Mouse (Mus musculus) MEL (cell line): ENCODE measurements at regions not wholly inside any gene's neighbourhood (a gene's known extent, or its start where the extent isn't known, plus 50 kb on each side); places are given as distances from the start of the nearest gene placed in this dataset.
A peak's percentile ranks its signal among the peaks of the same experiment; 100 is the strongest.

Experiments used
- DNase-seq: peaks from one replicate; pipeline ENCODE4 v3.0.0; 2011; ENCODE audit warnings: low read depth, low spot score
- H3K27ac ChIP-seq: 2 replicates; pipeline ENCODE4 v1.5.1; 2012; ENCODE audit warnings: low read depth, mild to moderate bottlenecking, control low read depth, low read length, moderate library complexity; ENCODE audit not compliant: control insufficient read depth
- H3K27me3 ChIP-seq, 2 experiments: fragments of 150-350 bp in 1 of 2; sonication (generic) in 1 of 2; 2 replicates each; pipeline ENCODE4 v1.6.1; 2012; ENCODE audit warnings: low read length in 2 of 2, mild to moderate bottlenecking in 2 of 2, improper control_type of control experiment in 1 of 2, moderate library complexity in 1 of 2; ENCODE audit not compliant: insufficient read depth in 2 of 2, control insufficient read depth in 1 of 2
- H3K36me3 ChIP-seq, 2 experiments: 2 replicates each; pipeline ENCODE4 v1.6.1; 2012 to 2014; ENCODE audit warnings: low read length in 2 of 2, improper control_type of control experiment in 1 of 2, inconsistent platforms in 1 of 2, mild to moderate bottlenecking in 1 of 2; ENCODE audit not compliant: insufficient read depth in 2 of 2, control insufficient read depth in 1 of 2
- H3K4me1 ChIP-seq, 2 experiments: fragments of 150-350 bp in 1 of 2; sonication (generic) in 1 of 2; 2 replicates each; pipeline ENCODE4 v1.6.1; 2012; ENCODE audit warnings: low read length in 2 of 2, improper control_type of control experiment in 1 of 2, mild to moderate bottlenecking in 1 of 2; ENCODE audit not compliant: insufficient read depth in 2 of 2, control insufficient read depth in 1 of 2
- H3K4me3 ChIP-seq, 2 experiments: fragments of 150-350 bp in 1 of 2; sonication (generic) in 1 of 2; 2 replicates each; pipeline ENCODE4 v1.5.1; 2012; ENCODE audit warnings: low read depth in 2 of 2, low read length in 2 of 2, mild to moderate bottlenecking in 2 of 2, moderate library complexity in 2 of 2, control low read depth in 1 of 2, improper control_type of control experiment in 1 of 2; ENCODE audit not compliant: control insufficient read depth in 1 of 2, insufficient read depth in 1 of 2
- H3K79me2 ChIP-seq: 2 replicates; pipeline ENCODE4 v1.6.1; 2012; ENCODE audit warnings: mild to moderate bottlenecking, low read length, moderate library complexity; ENCODE audit not compliant: control insufficient read depth, poor library complexity, insufficient read depth
- H3K9ac ChIP-seq: 2 replicates; pipeline ENCODE4 v1.6.1; 2012; ENCODE audit warnings: low read depth, mild to moderate bottlenecking, control low read depth, low read length, moderate library complexity; ENCODE audit not compliant: control insufficient read depth, poor library complexity, severe bottlenecking
- H3K9me3 ChIP-seq: fragments of 150-350 bp; sonication (generic); replicated peaks from 2 replicates; pipeline ENCODE4 v1.6.1; 2012; ENCODE audit warnings: mild to moderate bottlenecking, low read length, improper control_type of control experiment, moderate library complexity; ENCODE audit not compliant: insufficient read depth
- BHLHE40 ChIP-seq: IDR thresholded peaks from 2 replicates; pipeline ENCODE4 v1.6.1; 2012; ENCODE audit warnings: low read depth, mild to moderate bottlenecking, inconsistent platforms, low read length, improper control_type of control experiment, borderline replicate concordance
- CHD1 ChIP-seq: IDR thresholded peaks from 2 replicates; pipeline ENCODE4 v1.6.1; 2012; ENCODE audit warnings: low read depth, mild to moderate bottlenecking, inconsistent platforms, low read length, improper control_type of control experiment
- CTCF ChIP-seq, 3 experiments: IDR thresholded peaks in 2 of 3; conservative IDR thresholded peaks in 1 of 3; 2 replicates each; pipeline ENCODE4 v1.5.1; 2011 to 2012; ENCODE audit warnings: low read length in 3 of 3, low read depth in 2 of 3, mild to moderate bottlenecking in 2 of 3, improper control_type of control experiment in 1 of 3, inconsistent platforms in 1 of 3, mixed read lengths in 1 of 3, moderate library complexity in 1 of 3; ENCODE audit not compliant: control insufficient read depth in 1 of 3, insufficient read depth in 1 of 3, poor library complexity in 1 of 3, severe bottlenecking in 1 of 3
- MAX ChIP-seq: IDR thresholded peaks from 2 replicates; pipeline ENCODE4 v1.6.1; 2011; ENCODE audit warnings: low read length, improper control_type of control experiment
- MEF2A ChIP-seq: IDR thresholded peaks from 2 replicates; pipeline ENCODE4 v1.6.1; 2014; ENCODE audit warnings: low read depth, mild to moderate bottlenecking, inconsistent platforms, low read length, improper control_type of control experiment; ENCODE audit not compliant: poor library complexity, insufficient replicate concordance, severe bottlenecking; ENCODE audit errors: extremely low read depth
- MXI1 ChIP-seq: IDR thresholded peaks from 2 replicates; pipeline ENCODE4 v1.6.1; 2011; ENCODE audit warnings: mild to moderate bottlenecking, low read depth, low read length, improper control_type of control experiment
- NRF1 ChIP-seq: IDR thresholded peaks from 2 replicates; pipeline ENCODE4 v1.6.1; 2014; ENCODE audit warnings: low read depth, mild to moderate bottlenecking, inconsistent platforms, low read length, improper control_type of control experiment, moderate library complexity; ENCODE audit not compliant: poor library complexity, insufficient read depth, severe bottlenecking
- POLR2AphosphoS5 ChIP-seq: IDR thresholded peaks from 2 replicates; pipeline ENCODE4 v1.6.1; 2012; ENCODE audit warnings: low read depth, borderline replicate concordance, mild to moderate bottlenecking, inconsistent platforms, low read length, moderate library complexity, mixed read lengths
- RCOR1 ChIP-seq: IDR thresholded peaks from 2 replicates; pipeline ENCODE4 v1.6.1; 2012; ENCODE audit warnings: low read depth, mild to moderate bottlenecking, inconsistent platforms, low read length, improper control_type of control experiment
- SMC3 ChIP-seq: IDR thresholded peaks from 2 replicates; pipeline ENCODE4 v1.6.1; 2011; ENCODE audit warnings: low read depth, low read length, improper control_type of control experiment
- TAL1 ChIP-seq: IDR thresholded peaks from 2 replicates; pipeline ENCODE4 v1.6.1; 2012; ENCODE audit warnings: mild to moderate bottlenecking, inconsistent platforms, low read length, moderate library complexity, mixed read lengths
- TBP ChIP-seq: IDR thresholded peaks from 2 replicates; pipeline ENCODE4 v1.8.0; 2011; ENCODE audit warnings: low read depth, low read length, improper control_type of control experiment
- ZC3H11A ChIP-seq: IDR thresholded peaks from 2 replicates; pipeline ENCODE4 v1.6.1; 2012; ENCODE audit warnings: low read depth, mild to moderate bottlenecking, inconsistent platforms, low read length, improper control_type of control experiment
- ZMIZ1 ChIP-seq: IDR thresholded peaks from 2 replicates; pipeline ENCODE4 v1.6.1; 2012; ENCODE audit warnings: low read depth, mild to moderate bottlenecking, inconsistent platforms, low read length, improper control_type of control experiment, moderate library complexity
- ZNF384 ChIP-seq: IDR thresholded peaks from 2 replicates; pipeline ENCODE4 v1.6.1; 2012; ENCODE audit warnings: low read depth, mild to moderate bottlenecking, inconsistent platforms, low read length, improper control_type of control experiment

GRCm38 (mm10) chr10:100865501-100866181, 275.4 kb downstream of the 1700017N19Rik start:
- H3K4me1 ChIP-seq: no peaks in the 10 kb centered on the region
- DNase-seq: no peak
- H3K9ac ChIP-seq: no peak overlapping the region
- H3K4me3 ChIP-seq: no peak overlapping the region
- no peak overlapping the region for H3K27ac ChIP-seq
- H3K36me3 ChIP-seq: no peaks in the 10 kb centered on the region
- no peaks in the 10 kb centered on the region for H3K79me2 ChIP-seq
- H3K27me3 ChIP-seq: no peaks in the 10 kb centered on the region
- no peaks in the 10 kb centered on the region for H3K9me3 ChIP-seq
- TF ChIP-seq MEF2A: no peak
- TF ChIP-seq MAX: no peak
- TF ChIP-seq RCOR1: no peak

GRCm38 (mm10) chr10:100868360-100868916, 278.2 kb downstream of the 1700017N19Rik start:
- Histone ChIP-seq H3K4me3 (no peak overlapping the region), H3K4me1 (no peaks in the 10 kb centered on the region)
- no peak for DNase-seq

GRCm38 (mm10) chr10:100882584-100882983, 292.3 kb downstream of the 1700017N19Rik start:
- no peaks in the 10 kb centered on the region for H3K9me3 ChIP-seq
- no peak overlapping the region for H3K27ac ChIP-seq
- H3K36me3 ChIP-seq: no peaks in the 10 kb centered on the region
- DNase-seq: no peak
- H3K27me3 ChIP-seq: no peaks in the 10 kb centered on the region
- H3K9ac ChIP-seq: no peak overlapping the region
- TF ChIP-seq MEF2A (no peak), TBP (no peak), BHLHE40 (no peak), SMC3 (no peak), ZMIZ1 (no peak), ZNF384 (no peak), CTCF (IDR thresholded peaks at IDR 0.05 in 2 of 3, conservative IDR thresholded peaks at IDR 0.05 in 1 of 3; ENCODE audit: control insufficient read depth in 1 of 3, insufficient read depth in 1 of 3, low read depth in 2 of 3, low read length in 3 of 3, poor library complexity in 1 of 3, severe bottlenecking in 1 of 3) (no peak), RCOR1 (no peak), CHD1 (no peak), TAL1 (no peak), MXI1 (no peak), NRF1 (no peak)
- TF ChIP-seq, all 39 proteins: peak for 0
- Histone ChIP-seq H3K4me1 (no peaks in the 10 kb centered on the region), H3K4me3 (no peak overlapping the region), H3K79me2 (no peaks in the 10 kb centered on the region)

More at GRCm38 (mm10) chr10:100868360-100868916, 278.2 kb downstream of the 1700017N19Rik start:
- H3K9ac ChIP-seq: no peak overlapping the region
- H3K27me3 ChIP-seq: no peaks in the 10 kb centered on the region
- no peaks in the 10 kb centered on the region for H3K36me3 ChIP-seq
- no peaks in the 10 kb centered on the region for H3K9me3 ChIP-seq
- no peak overlapping the region for H3K27ac ChIP-seq
- peak in 1 of 3 experiments; percentile 4; a peak in 1 of 6 replicates for TF ChIP-seq CTCF (IDR thresholded peaks at IDR 0.05 in 2 of 3, conservative IDR thresholded peaks at IDR 0.05 in 1 of 3; ENCODE audit: control insufficient read depth in 1 of 3, insufficient read depth in 1 of 3, low read depth in 2 of 3, low read length in 3 of 3, poor library complexity in 1 of 3, severe bottlenecking in 1 of 3)
- no peak for TF ChIP-seq POLR2AphosphoS5
- no peak for TF ChIP-seq ZC3H11A
- no peaks in the 10 kb centered on the region for H3K79me2 ChIP-seq
